Mouse (Mus musculus) hindbrain, embryonic 12.5 days (tissue): ENCODE data around the gene Ddx18. TPM values are rescaled to one million over a fixed set of nuclear protein-coding genes. Genes with fewer than 3 reads are reported as not detected.
A peak's percentile ranks its signal among the peaks of the same experiment; 100 is the strongest.

Experiments used
- ATAC-seq: fragments of 200-750 bp; cut with Nextera tagmentation; 2 replicates; pipeline ENCODE4 v1.8.0; 2017; ENCODE audit warnings: moderate TSS enrichment; ENCODE audit not compliant: low FRiP score
- H3K27ac ChIP-seq: fragments of 300-500 bp; sonication (generic); 2 replicates; pipeline ENCODE4 v1.5.1; 2016; ENCODE audit warnings: mild to moderate bottlenecking
- H3K27me3 ChIP-seq: fragments of 300-500 bp; sonication (generic); 2 replicates; pipeline ENCODE4 v1.6.1; 2016; ENCODE audit warnings: mild to moderate bottlenecking
- H3K36me3 ChIP-seq: fragments of 300-500 bp; sonication (generic); 2 replicates; pipeline ENCODE4 v1.6.1; 2016; ENCODE audit warnings: mild to moderate bottlenecking
- H3K4me1 ChIP-seq: fragments of 300-500 bp; sonication (generic); 2 replicates; pipeline ENCODE4 v1.6.1; 2016
- H3K4me2 ChIP-seq: fragments of 300-500 bp; sonication (generic); replicated peaks from 2 replicates; pipeline ENCODE4 v1.6.1; 2016; ENCODE audit warnings: mild to moderate bottlenecking
- H3K4me3 ChIP-seq: fragments of 300-500 bp; sonication (generic); 2 replicates; pipeline ENCODE4 v1.5.1; 2016; ENCODE audit warnings: mild to moderate bottlenecking
- H3K9ac ChIP-seq: fragments of 300-500 bp; sonication (generic); 2 replicates; pipeline ENCODE4 v1.6.1; 2016; ENCODE audit warnings: mild to moderate bottlenecking, moderate library complexity
- H3K9me3 ChIP-seq: fragments of 300-500 bp; sonication (generic); replicated peaks from 2 replicates; pipeline ENCODE4 v1.6.1; 2016; ENCODE audit warnings: mild to moderate bottlenecking
- WGBS: fragments of 180-500 bp; shearing (Covaris S2); methylation state at CpG from one replicate; pipeline ENCODE4 v1.1.7; 2016; 5-methylcytosine and 5-hydroxymethylcytosine counted together
- polyA plus RNA-seq: library from polyadenylated mRNA; unstranded; fragments of >200 nt; fragmentation: Nextera tagmentation; extraction: Ambion mirVana; gene quantifications from 2 replicates; pipeline ENCODE4 v1.2.1, GENCODE M21; 2016

Gene Ddx18
- polyA plus RNA-seq, 1 experiment from 2014 or later = 59.6 TPM

GRCm38 (mm10) chr1:121551457-121551835 lies 16.3 kb downstream of the Ddx18 start:
- WGBS = 78% methylated on average over 7 of the region's 7 CpGs
- H3K9ac ChIP-seq = no peak overlapping the region
- H3K4me2 ChIP-seq = no peak overlapping the region
- no peak overlapping the region for H3K4me3 ChIP-seq
- ATAC-seq = 0 out of 2 replicates have a peak, but pooled peaks have one; percentile 23
- H3K27ac ChIP-seq = no peak overlapping the region
- H3K4me1 ChIP-seq = no peaks in the 10 kb centered on the region
- H3K36me3 ChIP-seq = peaks cover 54% of the 10 kb centered on the region
- no peaks in the 10 kb centered on the region for H3K9me3 ChIP-seq
- no peaks in the 10 kb centered on the region for H3K27me3 ChIP-seq

GRCm38 (mm10) chr1:121550801-121551456 lies 16.9 kb downstream of the Ddx18 start:
- no peak for ATAC-seq
- H3K4me2 ChIP-seq = no peak overlapping the region
- H3K9me3 ChIP-seq = no peaks in the 10 kb centered on the region
- no peaks in the 10 kb centered on the region for H3K27me3 ChIP-seq
- no peak overlapping the region for H3K9ac ChIP-seq
- no peak overlapping the region for H3K27ac ChIP-seq
- peaks cover 48% of the 10 kb centered on the region for H3K36me3 ChIP-seq
- H3K4me3 ChIP-seq = no peak overlapping the region
- WGBS = 91% methylated on average over 16 of the region's 16 CpGs
- H3K4me1 ChIP-seq = no peaks in the 10 kb centered on the region

GRCm38 (mm10) chr1:121549456-121549855 lies 18.3 kb downstream of the Ddx18 start:
- H3K9me3 ChIP-seq = no peaks in the 10 kb centered on the region
- no peak overlapping the region for H3K4me2 ChIP-seq
- H3K27me3 ChIP-seq = no peaks in the 10 kb centered on the region
- H3K9ac ChIP-seq = no peak overlapping the region
- no peak overlapping the region for H3K4me3 ChIP-seq
- WGBS = 79% methylated on average over 4 of the region's 4 CpGs
- H3K27ac ChIP-seq = no peak overlapping the region
- no peak for ATAC-seq
- H3K36me3 ChIP-seq = peaks cover 34% of the 10 kb centered on the region
- H3K4me1 ChIP-seq = no peaks in the 10 kb centered on the region

DNA sequence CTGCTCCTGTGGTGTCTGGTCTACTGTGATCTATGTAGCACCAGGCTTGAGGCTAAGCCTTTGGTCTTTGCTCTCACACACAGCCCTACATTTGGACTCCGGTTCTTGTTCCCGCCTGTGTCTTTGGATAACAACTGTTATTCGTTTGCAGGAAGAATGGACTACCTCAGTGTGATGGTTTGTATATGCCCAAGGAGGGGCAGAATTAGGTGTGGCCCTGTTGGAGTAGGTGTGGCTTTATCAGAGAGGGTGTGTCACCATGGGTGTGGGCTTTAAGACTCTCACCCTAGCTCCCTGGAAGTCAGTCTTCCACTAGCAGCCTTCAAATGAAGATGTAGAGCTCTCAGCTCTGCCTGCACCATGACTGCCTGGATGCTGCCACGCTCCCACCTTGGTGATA lies 19.1 kb downstream of the Ddx18 start:
- Histone ChIP-seq H3K27ac (no peak overlapping the region), H3K27me3 (no peaks in the 10 kb centered on the region), H3K36me3 (peaks cover 28% of the 10 kb centered on the region), H3K4me3 (no peak overlapping the region), H3K9me3 (no peaks in the 10 kb centered on the region), H3K9ac (no peak overlapping the region), H3K4me2 (no peak overlapping the region), H3K4me1 (no peaks in the 10 kb centered on the region)
- ATAC-seq = no peak
- WGBS = 87% methylated on average over 4 of the region's 4 CpGs

- ATAC-seq = no peak
- no peaks in the 10 kb centered on the region for H3K27me3 ChIP-seq
- no peaks in the 10 kb centered on the region for H3K4me1 ChIP-seq
- H3K27ac ChIP-seq = no peak overlapping the region
- H3K4me3 ChIP-seq = no peak overlapping the region
- H3K4me2 ChIP-seq = no peak overlapping the region
- H3K9ac ChIP-seq = no peak overlapping the region
- no peaks in the 10 kb centered on the region for H3K9me3 ChIP-seq
- 81% methylated on average over 2 of the region's 2 CpGs for WGBS
- peaks cover 11% of the 10 kb centered on the region; the same call in 1 of the 2 replicates for H3K36me3 ChIP-seq
These were observed 20.9 kb downstream of the Ddx18 start for GRCm38 (mm10) chr1:121546844-121547243.

- H3K27me3 ChIP-seq = no peaks in the 10 kb centered on the region
- H3K4me1 ChIP-seq = no peaks in the 10 kb centered on the region
- H3K4me3 ChIP-seq = no peak overlapping the region
- no peak overlapping the region for H3K9ac ChIP-seq
- no peaks in the 10 kb centered on the region for H3K9me3 ChIP-seq
- H3K36me3 ChIP-seq = no peaks in the 10 kb centered on the region
- WGBS = 85% methylated on average over 8 of the region's 8 CpGs
- ATAC-seq = no peak
- no peak overlapping the region for H3K4me2 ChIP-seq
- no peak overlapping the region for H3K27ac ChIP-seq
These were observed 27.4 kb downstream of the Ddx18 start for GRCm38 (mm10) chr1:121540361-121540760.

- H3K4me2 ChIP-seq = no peak overlapping the region
- H3K36me3 ChIP-seq = no peaks in the 10 kb centered on the region
- no peaks in the 10 kb centered on the region for H3K9me3 ChIP-seq
- H3K9ac ChIP-seq = no peak overlapping the region
- H3K4me3 ChIP-seq = no peak overlapping the region
- 67% methylated on average over 7 of the region's 7 CpGs for WGBS
- H3K27ac ChIP-seq = no peak overlapping the region
- no peak for ATAC-seq
- peaks cover 14% of the 10 kb centered on the region for H3K4me1 ChIP-seq
- H3K27me3 ChIP-seq = peaks cover 30% of the 10 kb centered on the region
These were observed 36.4 kb downstream of the Ddx18 start for GRCm38 (mm10) chr1:121531439-121531838.

- no peak overlapping the region for H3K27ac ChIP-seq
- H3K27me3 ChIP-seq = peaks cover 33% of the 10 kb centered on the region
- WGBS = 85% methylated on average over 6 of the region's 6 CpGs
These were observed 38.5 kb downstream of the Ddx18 start for GRCm38 (mm10) chr1:121529286-121529685.

GRCm38 (mm10) chr1:121528399-121528720 lies 39.4 kb downstream of the Ddx18 start, which contains the start of gene Htr5b:
TSS of gene Htr5b (minus strand) at chr1:121528465.
- H3K27ac ChIP-seq = no peak within 1 kb of the TSS
- WGBS = 1% methylated on average over 11 of the region's 11 CpGs
- peaks cover 14% of the 10 kb centered on the region for H3K4me1 ChIP-seq
- H3K4me2 ChIP-seq = peak within 1 kb of the TSS; percentile 55
- H3K36me3 ChIP-seq = no peaks in the 10 kb centered on the region
- H3K27me3 ChIP-seq = peaks cover 33% of the 10 kb centered on the region
- H3K4me3 ChIP-seq = peak within 1 kb of the TSS; percentile 28
- H3K9ac ChIP-seq = no peak within 1 kb of the TSS
- no peaks in the 10 kb centered on the region for H3K9me3 ChIP-seq
- ATAC-seq = peak; percentile 83

More at GRCm38 (mm10) chr1:121529286-121529685, 38.5 kb downstream of the Ddx18 start:
- Histone ChIP-seq H3K4me2 (no peak overlapping the region), H3K36me3 (no peaks in the 10 kb centered on the region), H3K4me1 (peaks cover 14% of the 10 kb centered on the region), H3K9me3 (no peaks in the 10 kb centered on the region), H3K9ac (no peak overlapping the region), H3K4me3 (no peak overlapping the region)
- no peak for ATAC-seq

DNA sequence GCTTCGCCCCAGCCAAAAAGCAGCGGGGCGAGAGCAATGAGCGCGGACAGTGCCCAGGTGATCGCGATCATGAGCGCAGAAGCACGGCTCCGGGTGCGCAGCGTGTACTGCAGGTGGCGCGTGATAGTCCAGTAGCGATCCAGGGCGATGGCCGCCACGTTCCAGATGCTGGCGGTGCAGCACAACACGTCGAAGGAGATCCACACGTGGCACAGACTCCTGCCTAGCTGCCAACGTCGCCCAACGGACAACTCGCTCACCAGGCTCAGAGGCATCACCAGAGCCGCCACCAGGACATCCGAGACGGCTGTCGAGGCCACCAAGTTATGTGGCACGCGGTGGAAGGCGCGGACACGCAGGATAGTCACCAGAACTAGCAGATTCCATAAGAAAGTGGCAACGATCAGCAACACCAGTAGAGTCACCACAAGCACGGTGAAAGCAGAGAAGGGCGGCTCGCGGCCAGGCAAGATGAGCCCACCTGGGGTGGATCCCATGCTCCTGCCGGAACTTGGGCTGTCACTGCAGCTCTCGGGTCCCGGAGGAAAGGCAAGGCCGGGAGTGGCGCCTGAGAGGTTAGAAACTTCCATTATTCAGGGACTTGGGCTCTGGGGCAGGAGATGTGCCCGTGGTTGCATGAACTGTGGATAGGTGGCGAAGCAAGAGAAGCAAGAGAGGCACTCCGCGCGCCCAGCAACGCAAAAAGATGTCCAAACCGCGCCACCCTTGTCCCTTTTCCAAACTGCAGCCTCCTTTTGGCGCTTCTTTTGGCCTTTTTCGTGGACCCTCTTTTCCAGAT lies 40.0 kb downstream of the Ddx18 start:
- peaks cover 14% of the 10 kb centered on the region for H3K4me1 ChIP-seq
- peak overlapping the region; percentile 55 for H3K4me2 ChIP-seq
- WGBS = 12% methylated on average over 55 of the region's 55 CpGs
- H3K9me3 ChIP-seq = no peaks in the 10 kb centered on the region
- H3K36me3 ChIP-seq = no peaks in the 10 kb centered on the region
- no peak overlapping the region for H3K9ac ChIP-seq
- H3K27ac ChIP-seq = no peak overlapping the region
- H3K27me3 ChIP-seq = peaks cover 33% of the 10 kb centered on the region
- H3K4me3 ChIP-seq = peak overlapping the region; percentile 28
- peak; percentile 41; the same call in 1 of the 2 replicates for ATAC-seq

DNA sequence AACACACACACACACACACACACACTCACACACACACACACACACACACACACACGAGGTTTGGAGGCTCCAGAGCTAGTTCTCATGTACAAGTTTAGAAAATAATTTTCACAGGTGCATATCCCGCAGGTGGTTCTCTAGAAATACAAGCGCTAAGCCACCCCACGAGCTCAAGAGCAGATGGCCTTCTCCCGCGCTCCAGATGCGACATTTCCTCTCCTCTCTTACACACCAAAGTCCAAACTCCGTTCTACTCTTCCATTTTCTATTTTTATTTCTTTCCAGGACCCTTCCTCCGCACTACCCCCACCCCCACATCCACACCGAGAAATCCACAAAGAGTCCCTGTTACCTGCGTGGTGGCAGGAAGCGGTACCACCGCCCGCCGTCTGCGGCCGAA lies 40.7 kb downstream of the Ddx18 start:
- WGBS = 51% methylated on average over 17 of the region's 17 CpGs
- no peak for ATAC-seq
- no peaks in the 10 kb centered on the region for H3K36me3 ChIP-seq

GRCm38 (mm10) chr1:121518609-121519008 lies 49.2 kb downstream of the Ddx18 start:
- Histone ChIP-seq H3K4me2 (no peak overlapping the region), H3K36me3 (no peaks in the 10 kb centered on the region), H3K4me3 (no peak overlapping the region), H3K4me1 (no peaks in the 10 kb centered on the region), H3K27me3 (no peaks in the 10 kb centered on the region), H3K27ac (no peak overlapping the region), H3K9ac (no peak overlapping the region), H3K9me3 (no peaks in the 10 kb centered on the region)
- 83% methylated on average over 1 of the region's 1 CpGs for WGBS
- no peak for ATAC-seq

More for the DNA sequence above, 40.7 kb downstream of the Ddx18 start:
- Histone ChIP-seq H3K4me1 (peaks cover 14% of the 10 kb centered on the region), H3K27ac (no peak overlapping the region), H3K9me3 (no peaks in the 10 kb centered on the region), H3K9ac (no peak overlapping the region), H3K27me3 (peaks cover 33% of the 10 kb centered on the region), H3K4me3 (peak overlapping the region; percentile 28), H3K4me2 (peak overlapping the region; percentile 55)
